Mouse (Mus musculus): Measurements from ENCODE around the gene Apobec3. TPM values are rescaled to one million over a fixed set of nuclear protein-coding genes. Genes with fewer than 3 reads are reported as not detected.

The Apobec3 gene
- polyA plus RNA-seq, 1 experiment from 2014 or later = 9.7 TPM

Other genes starting within 250 kb of the Apobec3 start
- 2.0 and 3.1 TPM in 2 replicates for gene Fam227a, start 232.7 kb upstream of the Apobec3 start, polyA plus RNA-seq (2014; fragmentation: Nextera tagmentation; extraction: Ambion mirVana)
- 60.2 and 64.1 TPM in 2 replicates for gene Cby1, start 232.5 kb upstream of the Apobec3 start, polyA plus RNA-seq (2014; fragmentation: Nextera tagmentation; extraction: Ambion mirVana)
- gene Tomm22, start 220.8 kb upstream of the Apobec3 start, polyA plus RNA-seq (2014; fragmentation: Nextera tagmentation; extraction: Ambion mirVana) = 271 and 277 TPM in 2 replicates
- 17.3 and 19.5 TPM in 2 replicates for gene Josd1, start 203.7 kb upstream of the Apobec3 start, polyA plus RNA-seq (2014; fragmentation: Nextera tagmentation; extraction: Ambion mirVana)
- 38.7 and 39.1 TPM in 2 replicates for gene Gtpbp1, start 200.8 kb upstream of the Apobec3 start, polyA plus RNA-seq (2014; fragmentation: Nextera tagmentation; extraction: Ambion mirVana)
- 5.3 and 5.4 TPM in 2 replicates for gene Sun2, start 149.1 kb upstream of the Apobec3 start, polyA plus RNA-seq (2014; fragmentation: Nextera tagmentation; extraction: Ambion mirVana)
- gene Dnal4, start 113.8 kb upstream of the Apobec3 start, polyA plus RNA-seq (2014; fragmentation: Nextera tagmentation; extraction: Ambion mirVana) = 62.1 and 62.5 TPM in 2 replicates
- 0.37 and 0.48 TPM in 2 replicates for gene Nptxr, start 86.9 kb upstream of the Apobec3 start, polyA plus RNA-seq (2014; fragmentation: Nextera tagmentation; extraction: Ambion mirVana)
- gene Npcd, start 57.4 kb upstream of the Apobec3 start, polyA plus RNA-seq (2014; fragmentation: Nextera tagmentation; extraction: Ambion mirVana) = 0.50 TPM in 1 of 2 replicates, not detected in the other
- 11.1 and 12.5 TPM in 2 replicates for gene Cbx6, start 57.0 kb upstream of the Apobec3 start, polyA plus RNA-seq (2014; fragmentation: Nextera tagmentation; extraction: Ambion mirVana)
- gene Cbx7, start 79.5 kb downstream of the Apobec3 start, polyA plus RNA-seq (2014; fragmentation: Nextera tagmentation; extraction: Ambion mirVana) = 0.97 and 1.4 TPM in 2 replicates
- 1.6 and 2.4 TPM in 2 replicates for gene Pdgfb, start 123.3 kb downstream of the Apobec3 start, polyA plus RNA-seq (2014; fragmentation: Nextera tagmentation; extraction: Ambion mirVana)
- gene Syngr1, start 199.7 kb downstream of the Apobec3 start, polyA plus RNA-seq (2014; fragmentation: Nextera tagmentation; extraction: Ambion mirVana) = 3.0 and 4.1 TPM in 2 replicates
- 1,283 and 1,338 TPM in 2 replicates for gene Rpl3, start 200.2 kb downstream of the Apobec3 start, polyA plus RNA-seq (2014; fragmentation: Nextera tagmentation; extraction: Ambion mirVana)
- 35.4 and 35.5 TPM in 2 replicates for gene Tab1, start 241.5 kb downstream of the Apobec3 start, polyA plus RNA-seq (2014; fragmentation: Nextera tagmentation; extraction: Ambion mirVana)

Measured in limb, embryonic 11.5 days (tissue).